Mouse (Mus musculus): Measurements from ENCODE around the gene Kbtbd7.

- TF ChIP-seq POLR2A (IDR thresholded peaks at IDR 0.05; ENCODE audit: insufficient read depth, low read length), result no peak
- no peak for TF ChIP-seq CTCF (IDR thresholded peaks at IDR 0.05; ENCODE audit: low read depth, low read length)
Observed at GRCm38 (mm10) chr14:79410662-79411061, 15.6 kb upstream of the Kbtbd7 start.
